Mouse (Mus musculus) heart, embryonic 11.5 days (tissue): ENCODE results near the gene Psap. TPM values are rescaled to one million over a fixed set of nuclear protein-coding genes. Genes with fewer than 3 reads are reported as not detected.
"Not testable (repeated sequence)": the region's sequence is repeated elsewhere in the genome, so short reads cannot be mapped to it uniquely, and the experiment has no call there.

Experiments used
- ATAC-seq: fragments of 200-750 bp; cut with Nextera tagmentation; replicated peaks from 2 replicates; pipeline ENCODE4 v1.8.0; 2017; ENCODE audit warnings: moderate library complexity; ENCODE audit not compliant: insufficient number of reproducible peaks, low FRiP score, low TSS enrichment
- H3K27ac ChIP-seq: fragments of 300-500 bp; sonication (generic); 2 replicates; pipeline ENCODE4 v1.5.1; 2014; ENCODE audit warnings: mild to moderate bottlenecking, low read depth, low read length
- H3K27me3 ChIP-seq: fragments of 300-500 bp; sonication (generic); 2 replicates; pipeline ENCODE4 v1.6.1; 2014; ENCODE audit warnings: mild to moderate bottlenecking, low read length, mixed read lengths; ENCODE audit not compliant: control insufficient read depth, insufficient read depth
- H3K36me3 ChIP-seq: fragments of 300-500 bp; sonication (generic); 2 replicates; pipeline ENCODE4 v1.6.1; 2014; ENCODE audit warnings: mild to moderate bottlenecking, low read length, moderate library complexity, mixed read lengths; ENCODE audit not compliant: control insufficient read depth, insufficient read depth
- H3K4me1 ChIP-seq: fragments of 300-500 bp; sonication (generic); 2 replicates; pipeline ENCODE4 v1.6.1; 2014; ENCODE audit warnings: low read length; ENCODE audit not compliant: control insufficient read depth, insufficient read depth
- H3K4me2 ChIP-seq: fragments of 300-500 bp; sonication (generic); 2 replicates; pipeline ENCODE4 v1.6.1; 2014; ENCODE audit warnings: mild to moderate bottlenecking, moderate library complexity
- H3K4me3 ChIP-seq: fragments of 300-500 bp; sonication (generic); 2 replicates; pipeline ENCODE4 v1.5.1; 2014; ENCODE audit warnings: low read depth, low read length
- H3K9ac ChIP-seq: fragments of 300-500 bp; sonication (generic); 2 replicates; pipeline ENCODE4 v1.6.1; 2014; ENCODE audit warnings: mild to moderate bottlenecking, low read depth, low read length, moderate library complexity
- H3K9me3 ChIP-seq: fragments of 300-500 bp; sonication (generic); replicated peaks from 2 replicates; pipeline ENCODE4 v1.6.1; 2016; ENCODE audit warnings: low read length; ENCODE audit not compliant: control insufficient read depth
- WGBS: fragments of 180-500 bp; shearing (Covaris S2); extraction: QIAGEN DNeasy Blood & Tissue Kit; methylation state at CpG from one replicate; pipeline ENCODE4 v1.1.7; 2014; ENCODE audit not compliant: insufficient replicate concordance; 5-methylcytosine and 5-hydroxymethylcytosine counted together
- polyA plus RNA-seq: library from polyadenylated mRNA; unstranded; fragments of >200 nt; fragmentation: Nextera tagmentation; extraction: Ambion mirVana; gene quantifications from 2 replicates; pipeline ENCODE4 v1.2.1, GENCODE M21; 2014

Gene Psap
- 68.5 and 78.1 TPM in 2 replicates for polyA plus RNA-seq

DNA sequence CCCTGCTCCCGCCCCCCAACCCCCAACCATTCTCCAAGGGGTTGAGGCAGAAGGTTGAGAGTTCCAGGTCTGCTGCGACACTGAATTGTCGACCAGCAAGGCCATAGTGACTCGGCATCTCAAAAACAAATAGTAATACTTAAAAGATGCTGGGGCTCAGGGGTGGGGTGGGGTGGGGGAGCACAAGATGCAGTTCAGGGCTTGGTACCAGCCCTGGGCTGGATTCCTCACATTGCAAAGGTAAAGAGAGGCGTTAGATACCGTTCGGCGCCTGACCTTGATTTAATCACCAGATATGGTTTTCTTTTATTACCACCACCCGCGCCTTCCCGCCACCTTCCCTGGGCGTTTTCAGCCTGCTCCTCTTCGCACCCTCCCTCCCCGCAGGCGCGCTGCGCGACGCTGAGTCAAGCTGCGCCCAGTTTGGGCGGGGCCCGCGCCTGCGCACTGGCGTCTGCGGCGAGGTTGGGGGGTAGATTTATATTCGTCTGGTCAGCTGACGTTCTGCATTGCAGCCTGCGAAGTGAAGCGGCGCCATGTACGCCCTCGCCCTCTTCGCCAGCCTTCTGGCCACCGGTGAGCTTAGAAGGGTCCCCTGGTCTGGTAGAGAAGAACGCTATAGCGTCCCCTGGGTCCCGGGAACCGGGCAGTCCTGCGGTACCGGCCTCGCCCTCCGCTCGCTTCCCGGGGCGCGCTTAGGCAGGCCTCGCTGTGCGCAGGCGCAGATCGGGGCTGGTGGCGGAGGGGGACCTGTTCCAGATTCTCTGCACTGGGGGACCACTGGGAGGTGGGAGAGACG, at the start of gene Psap:
TSS of gene Psap (plus strand) at position 421 of the 799 bp plus-strand sequence.
- 2% methylated on average over 54 of the region's 54 CpGs for WGBS
- Histone ChIP-seq H3K9ac (peak within 1 kb of the TSS; percentile 93), H3K4me1 (peaks cover 21% of the 10 kb centered on the region), H3K27ac (peak within 1 kb of the TSS; percentile 87), H3K4me2 (peak within 1 kb of the TSS; percentile 87), H3K9me3 (no peaks in the 10 kb centered on the region), H3K36me3 (no peaks in the 10 kb centered on the region), H3K27me3 (no peaks in the 10 kb centered on the region), H3K4me3 (peak within 1 kb of the TSS; percentile 94)
- ATAC-seq: peak; percentile 89

DNA sequence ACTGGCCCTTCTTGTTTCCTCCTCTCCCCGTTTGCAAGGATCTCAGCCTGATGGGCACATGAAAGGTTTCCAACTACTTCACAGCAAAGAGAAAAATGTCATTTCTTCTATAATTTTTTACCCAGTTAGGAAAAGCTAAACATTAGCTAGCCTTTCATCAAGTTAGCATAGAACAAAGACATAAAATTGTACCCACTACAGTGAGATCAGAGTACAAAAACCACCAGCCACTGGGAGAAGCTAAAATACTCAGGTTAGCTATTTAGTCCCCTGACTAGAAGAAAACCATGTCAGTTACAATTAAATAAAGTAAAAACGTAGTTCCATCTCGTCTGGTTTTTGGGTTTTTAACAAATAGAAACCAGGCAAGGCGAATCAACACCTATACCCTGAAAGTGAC, 49.8 kb upstream of the Psap start:
- no peaks in the 10 kb centered on the region for H3K36me3 ChIP-seq
- H3K4me3 ChIP-seq: no peak overlapping the region
- H3K27ac ChIP-seq: no peak overlapping the region
- 66% methylated on average over 4 of the region's 4 CpGs for WGBS
- no peak overlapping the region for H3K9ac ChIP-seq
- no peak for ATAC-seq
- 0 out of 2 replicates have a peak, but pooled peaks cover 3% of the 10 kb centered on the region for H3K27me3 ChIP-seq
- no peak overlapping the region for H3K4me2 ChIP-seq
- H3K9me3 ChIP-seq: no peaks in the 10 kb centered on the region
- no peaks in the 10 kb centered on the region for H3K4me1 ChIP-seq

- H3K4me2 ChIP-seq: no peak overlapping the region
- ATAC-seq: no peak
- H3K9ac ChIP-seq: no peak overlapping the region
- no peak overlapping the region for H3K27ac ChIP-seq
- 89% methylated on average over 6 of the region's 6 CpGs for WGBS
- H3K27me3 ChIP-seq: 0 out of 2 replicates have a peak, but pooled peaks cover 1% of the 10 kb centered on the region
- no peaks in the 10 kb centered on the region for H3K9me3 ChIP-seq
- no peaks in the 10 kb centered on the region for H3K36me3 ChIP-seq
- no peaks in the 10 kb centered on the region for H3K4me1 ChIP-seq
- H3K4me3 ChIP-seq: no peak overlapping the region
Measured at GRCm38 (mm10) chr10:60229113-60229512, 48.3 kb upstream of the Psap start.

- Histone ChIP-seq H3K27ac (no peak overlapping the region), H3K36me3 (no peaks in the 10 kb centered on the region), H3K9ac (no peak overlapping the region), H3K4me3 (no peak overlapping the region), H3K4me2 (no peak overlapping the region), H3K9me3 (no peaks in the 10 kb centered on the region), H3K27me3 (no peaks in the 10 kb centered on the region), H3K4me1 (no peaks in the 10 kb centered on the region)
- ATAC-seq: no peak
- 64% methylated on average over 6 of the region's 6 CpGs for WGBS
Measured at GRCm38 (mm10) chr10:60230321-60231088, 46.9 kb upstream of the Psap start.

- Histone ChIP-seq H3K9ac (no peak overlapping the region), H3K4me2 (no peak overlapping the region), H3K9me3 (no peaks in the 10 kb centered on the region), H3K27me3 (no peaks in the 10 kb centered on the region), H3K4me1 (no peaks in the 10 kb centered on the region), H3K27ac (no peak overlapping the region), H3K36me3 (no peaks in the 10 kb centered on the region), H3K4me3 (no peak overlapping the region)
- no peak for ATAC-seq
- WGBS: 63% methylated on average over 9 of the region's 9 CpGs
Measured at GRCm38 (mm10) chr10:60234006-60234405, 43.4 kb upstream of the Psap start.

DNA sequence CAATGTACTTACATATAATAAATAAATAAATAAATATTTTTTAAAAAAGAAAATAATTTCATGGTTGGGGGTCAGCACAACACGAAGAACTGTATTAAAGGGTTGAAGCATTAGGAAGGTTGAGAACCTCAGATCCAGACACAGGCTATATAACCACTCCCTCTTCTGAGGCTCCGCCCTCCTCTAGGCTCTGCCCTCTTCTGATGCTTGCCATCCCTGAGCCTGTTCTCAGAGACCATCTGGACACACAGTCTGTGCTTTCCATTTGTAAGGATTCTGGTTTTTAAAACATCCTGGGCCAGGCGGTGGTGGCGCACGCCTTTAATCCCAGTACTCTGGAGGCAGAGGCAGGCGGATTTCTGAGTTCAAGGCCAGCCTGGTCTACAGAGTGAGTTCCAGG, 41.6 kb upstream of the Psap start:
- H3K36me3 ChIP-seq: not testable (repeated sequence)

DNA sequence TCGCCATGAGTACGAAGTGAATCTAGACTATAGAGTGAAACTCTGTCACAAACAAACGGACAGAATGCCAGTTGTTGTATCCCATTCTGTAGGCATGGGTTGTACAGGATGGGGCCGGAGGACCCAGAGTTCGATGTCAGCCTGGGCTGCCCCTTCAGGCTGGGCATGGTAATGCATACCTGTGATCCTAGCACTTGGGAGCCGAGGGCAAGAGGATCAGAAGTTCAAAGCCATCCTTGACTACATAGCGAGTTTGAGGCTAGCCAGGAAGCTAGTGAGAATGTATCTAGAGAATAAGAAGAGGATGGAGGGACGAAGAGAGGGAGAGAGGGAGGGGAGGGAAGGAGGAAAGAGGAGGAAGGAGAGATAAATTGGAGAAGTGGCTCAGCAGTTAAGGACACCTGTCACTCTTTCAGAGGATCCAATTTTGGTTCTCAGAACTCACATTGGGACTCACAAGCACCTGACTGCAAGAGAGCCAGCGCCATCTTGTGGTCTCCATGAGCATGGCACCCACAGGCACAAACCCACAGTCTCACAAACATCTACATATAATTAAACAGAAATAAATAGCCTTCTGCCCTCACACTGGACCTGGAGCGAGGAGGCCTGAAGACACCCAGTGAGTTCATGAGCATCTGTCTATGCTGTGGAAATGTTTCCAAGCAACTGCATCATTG, 39.8 kb upstream of the Psap start:
- Histone ChIP-seq H3K27me3 (no peaks in the 10 kb centered on the region), H3K4me2 (no peak overlapping the region), H3K4me3 (no peak overlapping the region), H3K4me1 (no peaks in the 10 kb centered on the region), H3K27ac (no peak overlapping the region), H3K9ac (no peak overlapping the region), H3K9me3 (no peaks in the 10 kb centered on the region), H3K36me3 (no peaks in the 10 kb centered on the region)
- WGBS: 63% methylated on average over 10 of the region's 10 CpGs
- no peak for ATAC-seq

More for the DNA sequence above, 41.6 kb upstream of the Psap start:
- not testable (repeated sequence) for H3K4me3 ChIP-seq, H3K4me2 ChIP-seq, ATAC-seq, H3K27ac ChIP-seq, H3K9ac ChIP-seq, H3K27me3 ChIP-seq, H3K4me1 ChIP-seq, H3K9me3 ChIP-seq
- WGBS: 88% methylated on average over 6 of the region's 6 CpGs

DNA sequence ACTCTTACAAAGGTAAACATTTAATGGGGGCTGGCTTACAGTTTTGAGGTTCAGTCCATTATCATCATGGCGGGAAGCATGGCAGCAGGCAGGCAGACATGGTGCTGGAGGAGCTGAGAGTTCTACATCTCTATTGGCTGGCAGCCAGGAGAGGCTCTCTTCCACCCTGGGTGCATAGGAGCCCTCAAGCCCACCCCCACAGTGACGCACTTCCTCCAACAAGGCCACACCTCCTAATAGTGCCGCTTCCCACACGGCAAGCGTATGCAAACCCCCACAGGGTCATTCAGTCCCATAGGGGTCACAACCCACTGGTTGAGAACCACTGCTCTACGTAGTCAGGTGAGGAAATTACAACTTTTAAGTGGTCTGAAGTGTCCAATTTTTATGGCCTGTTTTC, 37.0 kb upstream of the Psap start:
- ATAC-seq: no peak
- 79% methylated on average over 6 of the region's 6 CpGs for WGBS
- no peaks in the 10 kb centered on the region for H3K27me3 ChIP-seq

More for the DNA sequence above, 37.0 kb upstream of the Psap start:
- Histone ChIP-seq H3K4me2 (no peak overlapping the region), H3K9ac (no peak overlapping the region), H3K4me1 (no peaks in the 10 kb centered on the region), H3K36me3 (no peaks in the 10 kb centered on the region), H3K9me3 (no peaks in the 10 kb centered on the region), H3K27ac (no peak overlapping the region), H3K4me3 (no peak overlapping the region)
